In the genomic region with DNA sequence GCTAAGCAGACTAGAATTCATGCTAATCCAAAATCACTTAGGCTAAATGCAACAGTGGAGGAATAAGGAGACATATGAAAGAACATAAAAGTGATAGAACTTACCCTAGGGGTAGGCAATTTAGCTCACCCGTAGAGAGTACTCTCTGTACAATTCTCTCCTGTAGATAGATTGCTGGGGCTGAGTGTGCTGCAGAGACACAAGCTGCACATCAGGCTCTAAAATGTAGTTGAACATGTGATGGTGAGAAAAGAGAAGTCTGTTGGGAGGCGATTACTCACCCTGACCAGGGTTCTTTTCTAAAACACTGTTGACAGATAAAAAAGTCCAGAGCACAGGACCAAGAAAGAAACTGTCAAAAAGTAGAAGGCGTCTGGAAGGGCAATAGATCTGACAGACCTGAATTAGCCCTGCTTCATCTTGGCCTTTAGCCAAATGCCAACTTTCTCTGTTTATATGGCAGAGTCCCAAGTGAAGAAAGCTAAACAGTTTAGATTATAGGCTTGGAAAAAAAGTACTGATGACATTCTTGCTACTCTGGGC, we compare ENCODE assay signal across 28 mouse cellular contexts. TPM values are rescaled to one million over a fixed set of nuclear protein-coding genes. Genes with fewer than 3 reads are reported as not detected.
DNase-seq lines count a peak whose midpoint lies in the region; ATAC-seq lines count a peak whose summit lies in the region.
"Had no signal": no experiment of that assay in that cellular context is flagged by ENCODE, and none has a peak within 500 bp of the region (broad histone marks: within the 10 kb centered on the region; RNA-seq: fewer than 3 reads in every experiment).

No protein-coding gene starts in this region.

- H3K36me3 ChIP-seq in heart, embryonic 15.5 days: no peaks in the 10 kb centered on the region
- H3K36me3 ChIP-seq: forebrain, embryonic 12.5 days; G1E; limb, embryonic 10.5 days; lung, embryonic 15.5 days had no signal

- H3K4me1 ChIP-seq in heart, embryonic 15.5 days (replicated peaks): peaks cover 6% of the 10 kb centered on the region; the same call in 1 of the 2 replicates
- H3K4me1 ChIP-seq: forebrain, embryonic 12.5 days; limb, embryonic 10.5 days; lung, embryonic 15.5 days had no signal

- H3K27ac ChIP-seq in heart, embryonic 15.5 days: 0 out of 2 replicates have a peak overlapping the region, but pooled peaks have one; percentile 7
- H3K27ac ChIP-seq: forebrain, embryonic 12.5 days; hindbrain, embryonic 14.5 days; kidney, postnatal 0 days; limb, embryonic 10.5 days; lung, embryonic 15.5 days had no signal

- H3K9me3 ChIP-seq in heart, embryonic 15.5 days (replicated peaks): no peaks in the 10 kb centered on the region
- H3K9me3 ChIP-seq: forebrain, embryonic 12.5 days; G1E; limb, embryonic 10.5 days; lung, embryonic 15.5 days had no signal

- H3K9ac ChIP-seq in heart, embryonic 15.5 days: no peak overlapping the region
- H3K9ac ChIP-seq: forebrain, embryonic 12.5 days; hindbrain, embryonic 14.5 days; lung, embryonic 15.5 days had no signal

- WGBS in heart, embryonic 15.5 days: 14% methylated on average over 3 of the region's 3 CpGs

- DNase-seq in heart, postnatal 36 days: no peak
- DNase-seq in MN1 (ENCODE audit: low spot score) (peak; percentile 61), adipocyte (ENCODE audit: low spot score) (peak; percentile 4)
- peak; percentile 6 for DNase-seq in mesoderm, embryonic 11.5 days (ENCODE audit: low read depth, low spot score)
- DNase-seq in lung, adult 18-20 months: no peak
- DNase-seq in left cerebral cortex, postnatal 10 days (ENCODE audit: extremely low spot score in 1 of 2, low spot score in 2 of 2): no peak
- DNase-seq: adrenal gland, adult 8-10 months; cerebellum, adult 11-12 months; cerebellum, postnatal 36 days; heart, postnatal 10 days; kidney, adult 11 months; right cerebral cortex, postnatal 14 days; thymus, postnatal 4 days had no signal

- H3K4me3 ChIP-seq in heart, embryonic 15.5 days: no peak overlapping the region
- H3K4me3 ChIP-seq: forebrain, embryonic 12.5 days; limb, embryonic 10.5 days; lung, embryonic 15.5 days had no signal

- no peak overlapping the region for H3K4me2 ChIP-seq in heart, embryonic 15.5 days
- H3K4me2 ChIP-seq: forebrain, embryonic 12.5 days; hindbrain, embryonic 14.5 days; liver, embryonic 11.5 days; lung, embryonic 15.5 days had no signal

- H3K27me3 ChIP-seq in heart, embryonic 15.5 days: no peaks in the 10 kb centered on the region
- H3K27me3 ChIP-seq: lung, embryonic 15.5 days had no signal

- intact Hi-C loops in heart, postnatal 36 days (cut with DNase I): no loop called here
- intact Hi-C loops in left cerebral cortex, postnatal 10 days (cut with DNase I): no loop called here

- peak; percentile 75 for ATAC-seq in heart, embryonic 15.5 days (replicated peaks; ENCODE audit: insufficient number of reproducible peaks, insufficient read depth, low FRiP score, low read depth)
- ATAC-seq: CD4-positive, CD25-positive, alpha-beta regulatory T cell, adult 4 months; midbrain, embryonic 16.5 days had no signal

RNA-seq across cellular contexts. Expression of gene Prl8a2, which starts 2.7 kb away (rescaled TPM):
- polyA plus RNA-seq in heart, embryonic 15.5 days (2015; fragmentation: Nextera tagmentation; extraction: Ambion mirVana): not detected in 2 replicates
- not detected for total RNA-seq in heart, postnatal 36 days (2021)
- total RNA-seq in left cerebral cortex, postnatal 10 days (2021): not detected
- total RNA-seq: G1E; gastrocnemius, postnatal 4 days; heart, postnatal 10 days; layer of hippocampus, adult 8-10 months; left cerebral cortex, adult 18-20 months; megakaryocyte, adult 5-6 weeks had no signal
- polyA plus RNA-seq: CD4-positive, CD25-positive, alpha-beta regulatory T cell, adult 4 months; forebrain, embryonic 12.5 days; G1E; hindbrain, embryonic 14.5 days; kidney, postnatal 0 days; limb, embryonic 10.5 days; liver, embryonic 11.5 days; lung, embryonic 15.5 days; midbrain, embryonic 16.5 days; neural tube, embryonic 11.5 days had no signal

RNA-seq across cellular contexts. Expression of gene Prl6a1, which starts 30.4 kb away (rescaled TPM):
- polyA plus RNA-seq in heart, embryonic 15.5 days (2015; fragmentation: Nextera tagmentation; extraction: Ambion mirVana): not detected in 2 replicates
- total RNA-seq in heart, postnatal 36 days (2021): not detected
- total RNA-seq in left cerebral cortex, postnatal 10 days (2021): not detected
- total RNA-seq: adrenal gland, adult 8-10 months; G1E; gastrocnemius, postnatal 4 days; heart, postnatal 10 days; layer of hippocampus, adult 8-10 months; left cerebral cortex, adult 18-20 months; megakaryocyte, adult 5-6 weeks had no signal
- polyA plus RNA-seq: CD4-positive, CD25-positive, alpha-beta regulatory T cell, adult 4 months; forebrain, embryonic 12.5 days; G1E; hindbrain, embryonic 14.5 days; kidney, postnatal 0 days; limb, embryonic 10.5 days; liver, embryonic 11.5 days; lung, embryonic 15.5 days; midbrain, embryonic 16.5 days; neural tube, embryonic 11.5 days had no signal

RNA-seq across cellular contexts. Expression of gene Prl2b1, which starts 47.8 kb away (rescaled TPM):
- not detected in 2 replicates for polyA plus RNA-seq in heart, embryonic 15.5 days (2015; fragmentation: Nextera tagmentation; extraction: Ambion mirVana)
- total RNA-seq in heart, postnatal 36 days (2021): not detected
- total RNA-seq in left cerebral cortex, postnatal 10 days (2021): not detected
- total RNA-seq: adrenal gland, adult 8-10 months; G1E; gastrocnemius, postnatal 4 days; heart, postnatal 10 days; layer of hippocampus, adult 8-10 months; left cerebral cortex, adult 18-20 months; megakaryocyte, adult 5-6 weeks had no signal
- polyA plus RNA-seq: CD4-positive, CD25-positive, alpha-beta regulatory T cell, adult 4 months; forebrain, embryonic 12.5 days; G1E; hindbrain, embryonic 14.5 days; kidney, postnatal 0 days; limb, embryonic 10.5 days; liver, embryonic 11.5 days; lung, embryonic 15.5 days; midbrain, embryonic 16.5 days; neural tube, embryonic 11.5 days had no signal

Comparison
In these comparisons a context has a peak if more than half of its experiments do, and no peak if none do; other contexts are left out.
1. DNase-seq: peak in MN1 (single experiment), adipocyte (single experiment) and mesoderm, embryonic 11.5 days (single experiment); none in heart, postnatal 36 days (0 of 2), lung, adult 18-20 months (0 of 2) and left cerebral cortex, postnatal 10 days (0 of 2).